Comparison of ENCODE assay signal across 11 mouse cellular contexts in genomic region chr1:63854794-63855193, GRCm38 (mm10).
DNase-seq lines count a peak whose midpoint lies in the region; TF ChIP-seq lines count a peak whose summit lies in the region.
"Had no signal": no experiment of that assay in that cellular context is flagged by ENCODE, and none has a peak within 500 bp of the region (broad histone marks: within the 10 kb centered on the region; RNA-seq: fewer than 3 reads in every experiment).

No protein-coding gene starts in this region.

- H3K4me1 ChIP-seq in CH12.LX (ENCODE audit: control insufficient read depth in 1 of 2, insufficient read depth in 2 of 2) = no peaks in the 10 kb centered on the region
- H3K4me1 ChIP-seq in cortical plate, adult 2 months (ENCODE audit: control insufficient read depth, insufficient read depth, low read length) = peaks cover 6% of the 10 kb centered on the region
- H3K4me1 ChIP-seq: stomach, embryonic 15.5 days had no signal

- H3K9me3 ChIP-seq in CH12.LX (replicated peaks; ENCODE audit: low read length) = no peaks in the 10 kb centered on the region
- H3K9me3 ChIP-seq: stomach, embryonic 15.5 days had no signal

- no peak for TF ChIP-seq POLR2A in CH12.LX (IDR thresholded peaks at IDR 0.05; ENCODE audit: low read depth, low read length)
- TF ChIP-seq POLR2A in cortical plate, adult 2 months (IDR thresholded peaks at IDR 0.05; ENCODE audit: extremely low read depth, insufficient read depth, low read length) = no peak

- DNase-seq in adrenal gland, postnatal 25 days = peak; percentile 6
- no peak for DNase-seq in adrenal gland, adult 2 months
- DNase-seq in kidney, postnatal 4 days = peak; percentile 21 to 25
- DNase-seq in kidney, adult 11 months = no peak
- peak; percentile 6 for DNase-seq in CH12.LX (ENCODE audit: extremely low read depth)
- no peak for DNase-seq in urinary bladder, adult 2 months (ENCODE audit: low spot score)
- no peak for DNase-seq in gastrocnemius, postnatal 4 days (ENCODE audit: low spot score in 2 of 2)
- DNase-seq: heart, adult 11 months had no signal

- H3K36me3 ChIP-seq in CH12.LX (replicated peaks in 1 of 2; ENCODE audit: control insufficient read depth in 1 of 2, insufficient read depth in 1 of 2, low read length in 1 of 2) = no peaks in the 10 kb centered on the region
- H3K36me3 ChIP-seq: stomach, embryonic 15.5 days had no signal

- H3K4me2 ChIP-seq in CH12.LX (ENCODE audit: insufficient read depth, low read depth, poor library complexity, severe bottlenecking) = no peak overlapping the region
- H3K4me2 ChIP-seq: midbrain, embryonic 11.5 days; stomach, embryonic 15.5 days had no signal

- H3K4me3 ChIP-seq in CH12.LX (replicated peaks in 1 of 3; ENCODE audit: low read depth in 2 of 3, low read length in 2 of 3, poor library complexity in 1 of 3) = no peak overlapping the region
- no peak overlapping the region for H3K4me3 ChIP-seq in cortical plate, adult 2 months (ENCODE audit: insufficient read depth, low read length)
- H3K4me3 ChIP-seq: stomach, embryonic 15.5 days had no signal

- no peaks in the 10 kb centered on the region for H3K27me3 ChIP-seq in CH12.LX (replicated peaks)
- H3K27me3 ChIP-seq: stomach, embryonic 15.5 days had no signal

- peak; percentile 34 for TF ChIP-seq RAD21 in CH12.LX (IDR thresholded peaks at IDR 0.05; ENCODE audit: low read depth, low read length)

- in situ Hi-C loops in CH12.LX (cut with MboI; ENCODE audit: low pct_ligation_motif_present, low pct_unique_long_range_greater_than_20kb, low sequenced_read_pairs) = no loop called here

- no peak overlapping the region for H3K27ac ChIP-seq in CH12.LX (ENCODE audit: insufficient read depth, low read depth)
- H3K27ac ChIP-seq in cortical plate, adult 2 months (ENCODE audit: insufficient read depth, low read length) = no peak overlapping the region
- H3K27ac ChIP-seq: stomach, embryonic 15.5 days had no signal

- dilution Hi-C loops in CH12.LX (cut with MboI; ENCODE audit: extremely low pct_ligation_motif_present, extremely low pct_unique_long_range_greater_than_20kb, low sequenced_read_pairs) = no loop called here

- H3K9ac ChIP-seq in CH12.LX (ENCODE audit: insufficient read depth, low read depth) = no peak overlapping the region
- H3K9ac ChIP-seq: stomach, embryonic 15.5 days had no signal

- no peak for TF ChIP-seq EP300 in CH12.LX (IDR thresholded peaks at IDR 0.05; ENCODE audit: low read length)

- no peaks in the 10 kb centered on the region for H3K79me2 ChIP-seq in CH12.LX (replicated peaks; ENCODE audit: control insufficient read depth, extremely low read depth, insufficient read depth, poor library complexity, severe bottlenecking)

- peak in 1 of 2 experiments; percentile 65; a peak in 2 of 4 replicates for TF ChIP-seq CTCF in CH12.LX (conservative IDR thresholded peaks at IDR 0.05 in 1 of 2, IDR thresholded peaks at IDR 0.05 in 1 of 2; ENCODE audit: low read depth in 2 of 2, low read length in 2 of 2)
- TF ChIP-seq CTCF in cortical plate, adult 2 months (IDR thresholded peaks at IDR 0.05; ENCODE audit: extremely low read depth, insufficient read depth, low read length) = peak; percentile 37; the same call in 1 of the 2 replicates

TF ChIP-seq in CH12.LX, 34 proteins besides CTCF, POLR2A, EP300 and RAD21:
- TF ChIP-seq USF1 (IDR thresholded peaks at IDR 0.05; ENCODE audit: low read depth, low read length) = no peak
- TF ChIP-seq MAX (IDR thresholded peaks at IDR 0.05; ENCODE audit: low read length) = no peak
- TF ChIP-seq E2F4 (IDR thresholded peaks at IDR 0.05; ENCODE audit: insufficient replicate concordance, low read depth, low read length) = no peak
- TF ChIP-seq MYC (IDR thresholded peaks at IDR 0.05; ENCODE audit: low read depth, low read length) = 0 out of 2 replicates have a peak, but pooled peaks have one; percentile 18
- no peak for TF ChIP-seq PAX5 (IDR thresholded peaks at IDR 0.05; ENCODE audit: low read length)
- peak; percentile 75 for TF ChIP-seq SMC3 (IDR thresholded peaks at IDR 0.05; ENCODE audit: low read depth, low read length)
- no peak for TF ChIP-seq NRF1 (IDR thresholded peaks at IDR 0.05; ENCODE audit: low read depth, low read length)
- TF ChIP-seq MAFK (IDR thresholded peaks at IDR 0.05; ENCODE audit: insufficient replicate concordance, low read length) = no peak
- TF ChIP-seq USF2 (conservative IDR thresholded peaks at IDR 0.05; ENCODE audit: low read depth, low read length) = no peak
- TF ChIP-seq CHD2 (IDR thresholded peaks at IDR 0.05; ENCODE audit: low read length) = no peak

Comparison
In these comparisons a context has a peak if more than half of its experiments do, and no peak if none do; other contexts are left out.
1. DNase-seq: peak in adrenal gland, postnatal 25 days (single experiment), kidney, postnatal 4 days (2 of 2) and CH12.LX (single experiment); none in adrenal gland, adult 2 months (single experiment), kidney, adult 11 months (single experiment), urinary bladder, adult 2 months (single experiment) and gastrocnemius, postnatal 4 days (0 of 2).